Mouse (Mus musculus): ENCODE measurements around the gene Baiap2. TPM values are rescaled to one million over a fixed set of nuclear protein-coding genes. Genes with fewer than 3 reads are reported as not detected.

Baiap2 gene
- 100 to 1,000 TPM; 226 to 231 TPM for total RNA-seq (2021)

GRCm38 (mm10) chr11:119942727-119943427, at the start of gene Baiap2:
Gene Baiap2 (plus strand): TSS chr11:119942763.
- DNase-seq (ENCODE audit: extremely low spot score in 1 of 2, low spot score in 1 of 2), result peak; percentile 95

GRCm38 (mm10) chr11:119893667-119894236, 48.8 kb upstream of the Baiap2 start:
- DNase-seq (ENCODE audit: extremely low spot score in 1 of 2, low spot score in 1 of 2), result no peak

- DNase-seq (ENCODE audit: extremely low spot score in 1 of 2, low spot score in 1 of 2), result no peak
Observed at GRCm38 (mm10) chr11:119894634-119895033, 47.9 kb upstream of the Baiap2 start.

DNA sequence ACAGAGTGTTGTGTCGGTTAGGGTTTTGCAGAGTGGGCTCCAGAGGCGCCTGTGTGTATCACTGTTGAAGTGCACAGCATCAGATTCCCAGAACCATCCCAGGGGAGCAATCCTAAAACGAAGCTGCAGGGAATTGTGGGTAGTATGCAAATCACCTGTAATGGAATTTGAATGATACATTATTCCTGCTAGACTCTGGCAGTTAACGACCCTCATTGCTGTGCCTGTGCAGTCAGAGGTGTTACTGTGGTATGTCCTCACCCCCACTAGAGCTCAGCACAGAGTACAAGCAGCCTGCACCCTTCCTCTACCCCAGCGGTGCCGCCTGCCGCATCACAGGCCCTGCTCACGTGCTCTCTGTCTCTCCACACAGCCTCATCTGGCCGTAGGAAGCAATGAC, 45.5 kb upstream of the Baiap2 start:
- DNase-seq (ENCODE audit: extremely low spot score in 1 of 2, low spot score in 1 of 2), result no peak

GRCm38 (mm10) chr11:119898976-119899375, 43.6 kb upstream of the Baiap2 start:
- DNase-seq (ENCODE audit: extremely low spot score in 1 of 2, low spot score in 1 of 2), result no peak

- no peak for DNase-seq (ENCODE audit: extremely low spot score in 1 of 2, low spot score in 1 of 2)
Observed at GRCm38 (mm10) chr11:119901174-119901573, 41.4 kb upstream of the Baiap2 start.

DNA sequence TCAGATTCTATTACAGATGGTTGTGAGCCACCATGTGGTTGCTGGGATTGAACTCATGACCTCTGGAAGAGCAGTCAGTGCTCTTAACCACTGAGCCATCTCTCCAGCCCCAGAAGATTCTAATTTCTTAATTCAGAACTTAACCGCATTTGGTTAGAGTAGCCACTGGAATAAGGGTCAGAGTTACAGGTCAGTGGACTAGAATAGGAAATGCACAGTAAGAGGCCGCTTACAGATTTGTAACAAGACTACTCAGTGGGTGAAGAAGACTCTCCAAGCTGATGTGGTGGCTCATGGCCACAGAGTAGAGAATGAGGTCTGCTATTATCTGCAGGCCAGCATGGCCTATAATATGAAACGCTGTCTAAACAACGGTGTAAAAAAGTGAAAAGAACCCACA, 39.7 kb upstream of the Baiap2 start:
- no peak for DNase-seq (ENCODE audit: extremely low spot score in 1 of 2, low spot score in 1 of 2)

DNA sequence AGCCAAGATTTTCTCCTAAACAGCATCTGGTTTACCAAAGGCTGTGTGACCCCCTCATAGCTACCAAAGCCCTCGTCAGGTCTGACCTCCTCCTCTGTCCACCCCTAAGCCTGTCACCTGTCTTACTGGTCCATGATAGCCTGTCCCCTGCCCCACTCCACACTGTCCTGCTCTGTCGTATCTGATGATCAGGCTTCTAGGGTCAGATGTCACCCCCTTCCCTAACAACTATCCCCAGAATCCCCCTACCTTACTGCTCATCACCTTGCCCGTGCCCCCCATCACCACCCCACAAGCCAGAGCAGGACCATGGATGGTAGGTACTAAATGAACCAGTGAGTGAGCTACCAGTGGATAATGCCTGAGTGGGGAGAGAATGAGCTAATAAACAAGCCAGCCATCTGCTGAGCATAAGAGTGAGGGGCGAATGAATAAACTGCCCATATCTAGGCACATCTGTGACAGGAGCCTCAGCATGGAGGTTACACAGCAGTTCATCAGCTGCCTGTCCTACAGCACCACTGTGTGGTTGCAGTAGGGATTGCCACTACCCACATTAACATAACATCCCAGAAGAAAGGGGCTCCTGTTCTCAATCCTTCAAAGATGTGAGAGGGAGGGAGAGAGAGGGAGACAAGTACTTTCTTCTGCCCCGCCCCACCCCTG, 37.8 kb upstream of the Baiap2 start:
- DNase-seq (ENCODE audit: extremely low spot score in 1 of 2, low spot score in 1 of 2), result peak; percentile 54 to 81

- DNase-seq (ENCODE audit: extremely low spot score in 1 of 2, low spot score in 1 of 2), result no peak
Observed at GRCm38 (mm10) chr11:119905794-119906193, 36.8 kb upstream of the Baiap2 start.

GRCm38 (mm10) chr11:119907006-119907650, 35.4 kb upstream of the Baiap2 start:
- no peak for DNase-seq (ENCODE audit: extremely low spot score in 1 of 2, low spot score in 1 of 2)

DNA sequence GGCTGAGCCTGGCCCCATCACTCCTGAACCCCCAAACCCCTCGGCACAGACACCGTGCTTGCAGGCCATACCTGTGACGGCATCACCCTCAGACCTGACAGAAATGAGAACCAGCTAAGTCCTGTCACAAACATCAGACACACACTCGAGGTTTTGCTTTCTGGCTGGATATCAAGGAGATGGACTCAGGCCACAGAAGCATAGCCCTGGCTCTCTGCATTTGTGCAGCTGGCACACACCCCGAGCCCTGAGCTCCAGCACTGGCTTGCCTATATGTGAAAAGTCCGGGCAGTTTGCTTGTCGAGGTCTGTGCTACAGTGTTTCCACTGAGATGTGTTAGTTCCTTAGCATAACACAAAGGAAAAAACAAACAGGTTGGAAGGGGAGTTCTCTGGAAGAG, 34.9 kb upstream of the Baiap2 start:
- no peak for DNase-seq (ENCODE audit: extremely low spot score in 1 of 2, low spot score in 1 of 2)

DNA sequence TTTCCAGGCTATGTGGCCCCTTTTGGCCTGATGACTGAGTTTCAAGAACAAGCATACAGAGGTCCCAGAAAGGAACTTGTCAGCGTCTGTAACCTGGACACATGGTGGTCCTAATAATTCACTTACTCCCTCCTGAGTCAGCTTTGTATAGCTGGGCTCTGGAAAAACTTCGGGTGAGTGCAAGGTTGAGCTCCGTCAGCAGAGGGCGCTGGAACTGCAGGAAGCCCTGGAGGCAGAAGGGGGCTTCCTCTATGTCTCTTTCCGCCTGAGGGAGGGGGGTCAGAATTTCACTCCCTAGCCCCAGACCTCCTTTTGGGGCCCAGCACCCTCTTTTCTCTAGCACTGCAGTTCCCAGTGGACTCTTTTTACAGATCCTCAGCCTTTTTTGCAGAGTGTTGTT, 33.1 kb upstream of the Baiap2 start:
- peak; percentile 80 to 95 for DNase-seq (ENCODE audit: extremely low spot score in 1 of 2, low spot score in 1 of 2)

GRCm38 (mm10) chr11:119912845-119913244, 29.7 kb upstream of the Baiap2 start:
- DNase-seq (ENCODE audit: extremely low spot score in 1 of 2, low spot score in 1 of 2), result no peak

DNA sequence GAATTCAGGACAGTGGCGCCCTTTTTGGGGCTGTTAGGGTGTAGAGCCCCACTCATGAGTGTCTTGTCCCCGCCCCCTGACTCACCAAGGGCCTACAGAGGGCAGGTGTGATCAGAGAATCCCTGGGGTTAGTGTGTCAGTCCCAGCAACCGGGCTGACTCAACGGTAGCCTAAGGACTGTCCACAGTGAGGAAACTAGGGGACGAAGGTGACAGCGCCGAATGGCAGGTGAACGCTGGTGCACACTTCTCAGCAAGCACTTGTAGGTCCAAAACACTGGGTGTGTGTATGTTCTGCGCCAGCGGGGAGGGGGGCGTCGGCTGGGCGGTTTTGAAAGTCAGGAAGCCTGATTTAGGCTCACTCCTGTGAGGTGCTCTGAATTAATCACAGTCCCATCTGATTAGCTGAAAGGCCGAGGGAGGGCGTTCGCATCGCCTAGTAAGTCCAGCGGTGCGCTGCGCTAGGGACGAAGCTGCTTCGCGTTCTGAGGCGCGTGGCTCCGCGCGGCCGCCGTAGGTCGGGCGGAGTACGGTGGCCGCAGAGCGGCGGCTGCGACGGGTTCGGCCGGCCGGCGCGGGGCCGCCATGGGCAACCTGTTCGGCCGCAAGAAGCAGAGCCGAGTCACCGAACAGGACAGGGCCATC, 29.1 kb upstream of the Baiap2 start, which contains the start of gene Chmp6:
Chmp6 (plus strand) TSS at position 151 of the 644 bp plus-strand sequence.
- peak; percentile 93 to 97 for DNase-seq (ENCODE audit: extremely low spot score in 1 of 2, low spot score in 1 of 2)

- no peak for DNase-seq (ENCODE audit: extremely low spot score in 1 of 2, low spot score in 1 of 2)
Observed at GRCm38 (mm10) chr11:119913935-119914314, 28.6 kb upstream of the Baiap2 start.

GRCm38 (mm10) chr11:119914381-119914780, 28.2 kb upstream of the Baiap2 start:
- DNase-seq (ENCODE audit: extremely low spot score in 1 of 2, low spot score in 1 of 2), result no peak

GRCm38 (mm10) chr11:119915666-119916065, 26.9 kb upstream of the Baiap2 start:
- DNase-seq (ENCODE audit: extremely low spot score in 1 of 2, low spot score in 1 of 2), result no peak

DNA sequence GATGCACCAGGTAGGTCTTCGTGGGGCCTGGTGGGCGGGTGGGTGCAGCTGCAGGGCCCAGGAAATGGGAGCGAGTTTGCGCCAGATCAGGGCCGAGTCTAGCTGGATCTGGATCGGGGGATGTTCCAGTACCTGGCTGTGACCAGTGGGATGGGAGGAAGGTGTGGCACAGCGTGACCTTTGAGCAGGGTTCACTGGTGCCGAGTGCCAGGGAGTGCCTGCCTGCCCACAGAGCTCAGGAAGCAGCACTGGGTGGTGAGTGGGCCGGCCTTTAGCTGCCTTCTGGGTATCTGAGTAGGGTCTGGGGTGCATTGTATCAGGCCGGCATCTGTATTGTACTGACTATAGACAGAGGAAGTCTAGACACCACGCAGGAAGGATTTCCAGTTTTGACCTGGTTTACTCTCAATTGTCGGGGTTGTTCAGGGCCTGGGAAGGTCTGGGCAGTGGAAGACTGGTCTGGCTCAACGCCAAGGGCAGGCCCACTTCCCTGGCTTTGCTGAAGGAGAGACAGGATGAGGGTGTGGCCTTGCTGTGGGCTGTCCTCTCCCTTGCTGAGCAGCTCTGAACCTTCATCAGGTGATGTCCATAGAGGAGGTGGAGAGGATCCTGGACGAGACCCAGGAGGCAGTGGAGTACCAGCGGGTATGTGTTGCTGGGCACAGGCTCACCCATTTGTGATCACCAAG, 26.3 kb upstream of the Baiap2 start:
- DNase-seq (ENCODE audit: extremely low spot score in 1 of 2, low spot score in 1 of 2), result no peak

DNA sequence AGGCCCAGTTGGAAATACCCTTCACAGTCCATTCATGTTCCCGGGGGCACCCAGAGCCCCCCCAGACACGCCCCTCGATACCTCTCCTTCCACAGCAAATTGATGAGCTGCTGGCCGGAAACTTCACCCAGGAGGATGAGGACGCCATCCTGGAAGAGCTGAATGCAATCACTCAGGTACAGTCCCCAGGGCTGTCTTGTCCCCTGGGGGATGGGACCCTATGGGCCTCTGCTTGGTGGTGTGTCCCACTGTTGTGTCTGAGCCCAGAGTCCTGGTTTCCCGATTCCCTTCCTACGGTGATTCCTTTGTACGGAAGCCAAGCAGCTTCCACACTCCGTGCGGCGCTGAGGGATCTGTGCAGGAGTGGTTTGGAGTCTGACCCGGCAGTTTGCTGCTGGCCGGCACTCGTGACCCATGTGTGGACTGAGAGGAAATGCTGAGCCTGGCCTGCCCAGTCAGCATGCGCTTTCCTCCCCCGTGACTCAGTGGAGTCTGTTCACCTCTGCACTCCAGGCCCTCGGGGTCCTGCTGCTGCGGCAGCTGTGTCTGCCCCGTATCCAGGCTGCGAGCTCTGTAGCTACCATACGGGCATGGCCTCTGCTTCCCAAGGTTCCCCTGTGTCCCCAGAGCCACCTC, 25.6 kb upstream of the Baiap2 start:
- DNase-seq (ENCODE audit: extremely low spot score in 1 of 2, low spot score in 1 of 2), result no peak

GRCm38 (mm10) chr11:119918521-119918920, 24.0 kb upstream of the Baiap2 start:
- no peak for DNase-seq (ENCODE audit: extremely low spot score in 1 of 2, low spot score in 1 of 2)
